Comparison of ENCODE assay signal across 27 mouse cellular contexts in genomic region chr15:78508443-78508842, GRCm38 (mm10). TPM values are rescaled to one million over a fixed set of nuclear protein-coding genes. Genes with fewer than 3 reads are reported as not detected.
DNase-seq lines count a peak whose midpoint lies in the region; ATAC-seq lines count a peak whose summit lies in the region.
"Had no signal": no experiment of that assay in that cellular context is flagged by ENCODE, and none has a peak within 500 bp of the region (broad histone marks: within the 10 kb centered on the region; RNA-seq: fewer than 3 reads in every experiment).

No protein-coding gene starts in this region.

- no peak overlapping the region for H3K4me3 ChIP-seq in embryonic facial prominence, embryonic 14.5 days (ENCODE audit: low read depth, low read length)
- no peak overlapping the region for H3K4me3 ChIP-seq in embryonic facial prominence, embryonic 10.5 days
- no peak overlapping the region for H3K4me3 ChIP-seq in midbrain, embryonic 11.5 days (ENCODE audit: low read depth, low read length)
- H3K4me3 ChIP-seq in midbrain, embryonic 10.5 days = no peak overlapping the region
- no peak overlapping the region for H3K4me3 ChIP-seq in kidney, embryonic 15.5 days (replicated peaks)
- H3K4me3 ChIP-seq: embryonic facial prominence, embryonic 12.5 days; erythroblast, embryonic 14.5 days; forebrain, embryonic 10.5 days; forebrain, embryonic 13.5 days; heart, embryonic 15.5 days; intestine, embryonic 15.5 days had no signal

- no peak overlapping the region for H3K27ac ChIP-seq in embryonic facial prominence, embryonic 14.5 days (replicated peaks; ENCODE audit: low read depth, low read length)
- H3K27ac ChIP-seq in embryonic facial prominence, embryonic 10.5 days (replicated peaks) = no peak overlapping the region
- H3K27ac ChIP-seq in midbrain, embryonic 11.5 days (ENCODE audit: low read depth, low read length) = no peak overlapping the region
- H3K27ac ChIP-seq in midbrain, embryonic 10.5 days (replicated peaks) = no peak overlapping the region
- no peak overlapping the region for H3K27ac ChIP-seq in kidney, embryonic 15.5 days
- H3K27ac ChIP-seq: embryonic facial prominence, embryonic 12.5 days; forebrain, embryonic 10.5 days; forebrain, embryonic 13.5 days; heart, embryonic 15.5 days; intestine, embryonic 15.5 days had no signal

- H3K27me3 ChIP-seq in embryonic facial prominence, embryonic 14.5 days (replicated peaks; ENCODE audit: control insufficient read depth, insufficient read depth, low read length) = no peaks in the 10 kb centered on the region
- H3K27me3 ChIP-seq in embryonic facial prominence, embryonic 10.5 days (replicated peaks; ENCODE audit: low read depth, poor library complexity, severe bottlenecking) = no peaks in the 10 kb centered on the region
- H3K27me3 ChIP-seq in midbrain, embryonic 11.5 days (ENCODE audit: control insufficient read depth, insufficient read depth, low read length) = no peaks in the 10 kb centered on the region
- H3K27me3 ChIP-seq in midbrain, embryonic 10.5 days (ENCODE audit: low read depth, poor library complexity, severe bottlenecking) = no peaks in the 10 kb centered on the region
- no peaks in the 10 kb centered on the region for H3K27me3 ChIP-seq in kidney, embryonic 15.5 days
- H3K27me3 ChIP-seq: embryonic facial prominence, embryonic 12.5 days; forebrain, embryonic 13.5 days; heart, embryonic 15.5 days; intestine, embryonic 15.5 days had no signal

- H3K9me3 ChIP-seq in embryonic facial prominence, embryonic 14.5 days (ENCODE audit: control insufficient read depth, low read length) = peaks cover 6% of the 10 kb centered on the region; the same call in 1 of the 2 replicates
- H3K9me3 ChIP-seq in embryonic facial prominence, embryonic 10.5 days = no peaks in the 10 kb centered on the region
- H3K9me3 ChIP-seq in midbrain, embryonic 11.5 days (ENCODE audit: control insufficient read depth, low read length) = no peaks in the 10 kb centered on the region
- peaks cover 6% of the 10 kb centered on the region; the same call in 1 of the 2 replicates for H3K9me3 ChIP-seq in midbrain, embryonic 10.5 days (replicated peaks)
- H3K9me3 ChIP-seq in kidney, embryonic 15.5 days (replicated peaks) = 0 out of 2 replicates have a peak, but pooled peaks cover 6% of the 10 kb centered on the region
- H3K9me3 ChIP-seq: forebrain, embryonic 13.5 days; intestine, embryonic 15.5 days had no signal

- peak; percentile 43 for DNase-seq in embryonic facial prominence, embryonic 14.5 days (ENCODE audit: low spot score)
- no peak for DNase-seq in embryonic facial prominence, embryonic 10.5 days (ENCODE audit: low spot score)
- peak; percentile 59 for DNase-seq in midbrain, embryonic 11.5 days (ENCODE audit: low spot score, missing footprints)
- no peak for DNase-seq in midbrain, embryonic 10.5 days (ENCODE audit: low spot score)
- DNase-seq in gonadal fat pad, adult 2 months (ENCODE audit: low read depth) = peak; percentile 54
- DNase-seq: adrenal gland, adult 8-10 months; adrenal gland, postnatal 25 days; cerebellum, adult 18-20 months; cerebellum, adult 9-10 months; cerebellum, postnatal 14 days; gastrocnemius, postnatal 10 days; gastrocnemius, postnatal 36 days; heart, adult 11 months; heart, postnatal 10 days; heart, postnatal 4 days had no signal

- ATAC-seq in embryonic facial prominence, embryonic 14.5 days (ENCODE audit: low read depth) = no peak; the same call in 1 of the 2 replicates
- no peak for ATAC-seq in midbrain, embryonic 11.5 days (ENCODE audit: low FRiP score)
- no peak for ATAC-seq in kidney, embryonic 15.5 days (replicated peaks; ENCODE audit: low FRiP score)
- ATAC-seq: activated CD4-positive, CD25-positive, alpha-beta regulatory T cell, adult 4 months; forebrain, embryonic 13.5 days; forebrain, embryonic 16.5 days; hindbrain, embryonic 16.5 days; intestine, embryonic 15.5 days had no signal

- no peak overlapping the region for H3K4me2 ChIP-seq in embryonic facial prominence, embryonic 14.5 days (ENCODE audit: low read depth, low read length)
- no peak overlapping the region for H3K4me2 ChIP-seq in midbrain, embryonic 11.5 days
- H3K4me2 ChIP-seq in kidney, embryonic 15.5 days = no peak overlapping the region
- H3K4me2 ChIP-seq: embryonic facial prominence, embryonic 12.5 days; forebrain, embryonic 13.5 days; heart, embryonic 11.5 days; heart, embryonic 15.5 days; intestine, embryonic 15.5 days had no signal

- no peak overlapping the region for H3K9ac ChIP-seq in embryonic facial prominence, embryonic 14.5 days (ENCODE audit: low read depth, low read length)
- no peak overlapping the region for H3K9ac ChIP-seq in midbrain, embryonic 11.5 days (ENCODE audit: low read length)
- H3K9ac ChIP-seq in kidney, embryonic 15.5 days = no peak overlapping the region
- H3K9ac ChIP-seq: embryonic facial prominence, embryonic 12.5 days; forebrain, embryonic 13.5 days; heart, embryonic 15.5 days; intestine, embryonic 15.5 days had no signal

- 53% methylated on average over 7 of the region's 7 CpGs for WGBS in embryonic facial prominence, embryonic 14.5 days
- WGBS in embryonic facial prominence, embryonic 10.5 days = 70% methylated on average over 7 of the region's 7 CpGs
- WGBS in midbrain, embryonic 11.5 days = 64% methylated on average over 7 of the region's 7 CpGs
- WGBS in midbrain, embryonic 10.5 days = 74% methylated on average over 7 of the region's 7 CpGs
- 75% methylated on average over 7 of the region's 7 CpGs for WGBS in kidney, embryonic 15.5 days

- peaks cover 5% of the 10 kb centered on the region for H3K4me1 ChIP-seq in embryonic facial prominence, embryonic 14.5 days (ENCODE audit: control insufficient read depth, insufficient read depth, low read length)
- peaks cover 13% of the 10 kb centered on the region for H3K4me1 ChIP-seq in embryonic facial prominence, embryonic 10.5 days
- no peaks in the 10 kb centered on the region; the same call in 1 of the 2 replicates for H3K4me1 ChIP-seq in midbrain, embryonic 11.5 days (ENCODE audit: control insufficient read depth, insufficient read depth, low read length)
- peaks cover 10% of the 10 kb centered on the region for H3K4me1 ChIP-seq in midbrain, embryonic 10.5 days
- H3K4me1 ChIP-seq in kidney, embryonic 15.5 days = peaks cover 30% of the 10 kb centered on the region

- no peaks in the 10 kb centered on the region for H3K36me3 ChIP-seq in embryonic facial prominence, embryonic 14.5 days (ENCODE audit: control insufficient read depth, insufficient read depth, low read length)
- H3K36me3 ChIP-seq in embryonic facial prominence, embryonic 10.5 days (replicated peaks) = no peaks in the 10 kb centered on the region
- H3K36me3 ChIP-seq in midbrain, embryonic 11.5 days (ENCODE audit: control insufficient read depth, insufficient read depth, low read length) = no peaks in the 10 kb centered on the region
- H3K36me3 ChIP-seq in midbrain, embryonic 10.5 days = no peaks in the 10 kb centered on the region
- H3K36me3 ChIP-seq in kidney, embryonic 15.5 days = no peaks in the 10 kb centered on the region
- H3K36me3 ChIP-seq: embryonic facial prominence, embryonic 12.5 days; forebrain, embryonic 10.5 days; heart, embryonic 15.5 days; intestine, embryonic 15.5 days had no signal

RNA-seq across cellular contexts. Expression of gene Il2rb, which starts 13.4 kb away (rescaled TPM):
- polyA plus RNA-seq in embryonic facial prominence, embryonic 14.5 days (2014; fragmentation: Nextera tagmentation; extraction: Ambion mirVana) = 0.42 and 0.55 TPM in 2 replicates
- polyA plus RNA-seq in embryonic facial prominence, embryonic 10.5 days (2016; fragmentation: Nextera tagmentation; extraction: Ambion mirVana) = 0.09 TPM in 1 of 2 replicates, not detected in the other
- not detected in 2 replicates for polyA plus RNA-seq in midbrain, embryonic 11.5 days (2014; fragmentation: Nextera tagmentation; extraction: Ambion mirVana)
- not detected in 2 replicates for polyA plus RNA-seq in midbrain, embryonic 10.5 days (2016; fragmentation: Nextera tagmentation; extraction: Ambion mirVana)
- polyA plus RNA-seq in gonadal fat pad, adult 2 months (2012; rRNA removed) = 3.1 and 4.0 TPM in 2 replicates
- 0.44 and 0.60 TPM in 2 replicates for polyA plus RNA-seq in kidney, embryonic 15.5 days (2015; fragmentation: Nextera tagmentation; extraction: Ambion mirVana)
- polyA plus RNA-seq: forebrain, embryonic 10.5 days; forebrain, embryonic 13.5 days; forebrain, embryonic 16.5 days; heart, embryonic 11.5 days; hindbrain, embryonic 11.5 days had no signal

RNA-seq across cellular contexts. Expression of gene C1qtnf6, which starts 22.8 kb away (rescaled TPM):
- 64.1 and 67.5 TPM in 2 replicates for polyA plus RNA-seq in embryonic facial prominence, embryonic 14.5 days (2014; fragmentation: Nextera tagmentation; extraction: Ambion mirVana)
- polyA plus RNA-seq in embryonic facial prominence, embryonic 10.5 days (2016; fragmentation: Nextera tagmentation; extraction: Ambion mirVana) = 9.6 and 10.4 TPM in 2 replicates
- 10.5 and 12.1 TPM in 2 replicates for polyA plus RNA-seq in midbrain, embryonic 11.5 days (2014; fragmentation: Nextera tagmentation; extraction: Ambion mirVana)
- 10.0 and 11.0 TPM in 2 replicates for polyA plus RNA-seq in midbrain, embryonic 10.5 days (2016; fragmentation: Nextera tagmentation; extraction: Ambion mirVana)
- polyA plus RNA-seq in gonadal fat pad, adult 2 months (2012; rRNA removed) = 35.3 and 40.4 TPM in 2 replicates
- 27.7 and 30.4 TPM in 2 replicates for polyA plus RNA-seq in kidney, embryonic 15.5 days (2015; fragmentation: Nextera tagmentation; extraction: Ambion mirVana)
- polyA plus RNA-seq: erythroblast, embryonic 14.5 days had no signal

RNA-seq across cellular contexts. Expression of gene Sstr3, which starts 36.0 kb away (rescaled TPM):
- polyA plus RNA-seq in embryonic facial prominence, embryonic 14.5 days (2014; fragmentation: Nextera tagmentation; extraction: Ambion mirVana) = 0.14 TPM in 1 of 2 replicates, not detected in the other
- not detected in 2 replicates for polyA plus RNA-seq in embryonic facial prominence, embryonic 10.5 days (2016; fragmentation: Nextera tagmentation; extraction: Ambion mirVana)
- not detected in 2 replicates for polyA plus RNA-seq in midbrain, embryonic 11.5 days (2014; fragmentation: Nextera tagmentation; extraction: Ambion mirVana)
- 0.02 TPM in 1 of 2 replicates, not detected in the other for polyA plus RNA-seq in midbrain, embryonic 10.5 days (2016; fragmentation: Nextera tagmentation; extraction: Ambion mirVana)
- 0.03 TPM in 1 of 2 replicates, not detected in the other for polyA plus RNA-seq in gonadal fat pad, adult 2 months (2012; rRNA removed)
- polyA plus RNA-seq in kidney, embryonic 15.5 days (2015; fragmentation: Nextera tagmentation; extraction: Ambion mirVana) = 0.30 and 0.58 TPM in 2 replicates
- polyA plus RNA-seq: activated CD4-positive, CD25-positive, alpha-beta regulatory T cell, adult 4 months; embryonic facial prominence, embryonic 12.5 days; erythroblast, embryonic 14.5 days had no signal

RNA-seq across cellular contexts. Expression of gene Tmprss6, which starts 40.0 kb away (rescaled TPM):
- polyA plus RNA-seq in embryonic facial prominence, embryonic 14.5 days (2014; fragmentation: Nextera tagmentation; extraction: Ambion mirVana) = 1.1 and 1.5 TPM in 2 replicates
- 0.24 and 0.37 TPM in 2 replicates for polyA plus RNA-seq in embryonic facial prominence, embryonic 10.5 days (2016; fragmentation: Nextera tagmentation; extraction: Ambion mirVana)
- polyA plus RNA-seq in midbrain, embryonic 11.5 days (2014; fragmentation: Nextera tagmentation; extraction: Ambion mirVana) = 0.07 and 0.34 TPM in 2 replicates
- 0.21 and 0.52 TPM in 2 replicates for polyA plus RNA-seq in midbrain, embryonic 10.5 days (2016; fragmentation: Nextera tagmentation; extraction: Ambion mirVana)
- 0.61 and 0.84 TPM in 2 replicates for polyA plus RNA-seq in gonadal fat pad, adult 2 months (2012; rRNA removed)
- polyA plus RNA-seq in kidney, embryonic 15.5 days (2015; fragmentation: Nextera tagmentation; extraction: Ambion mirVana) = 0.31 and 1.0 TPM in 2 replicates
- polyA plus RNA-seq: activated CD4-positive, CD25-positive, alpha-beta regulatory T cell, adult 4 months; forebrain, embryonic 13.5 days had no signal

Comparison
In these comparisons a context has a peak if more than half of its experiments do, and no peak if none do; other contexts are left out.
1. DNase-seq: peak in embryonic facial prominence, embryonic 14.5 days (single experiment), midbrain, embryonic 11.5 days (single experiment) and gonadal fat pad, adult 2 months (single experiment); none in embryonic facial prominence, embryonic 10.5 days (single experiment) and midbrain, embryonic 10.5 days (single experiment).